Mouse (Mus musculus) midbrain, postnatal 0 days (tissue): ENCODE results near the gene Pigq. TPM values are rescaled to one million over a fixed set of nuclear protein-coding genes. Genes with fewer than 3 reads are reported as not detected.

Experiments
- ATAC-seq: fragments of 200-750 bp; cut with Nextera tagmentation; 2 replicates; pipeline ENCODE4 v1.8.0; 2017; ENCODE audit warnings: moderate number of reproducible peaks, mild to moderate bottlenecking, moderate TSS enrichment, moderate library complexity; ENCODE audit not compliant: low FRiP score
- DNase-seq: peaks from one replicate; pipeline ENCODE4 v3.0.0-alpha.2; 2015; ENCODE audit warnings: low spot score
- H3K27ac ChIP-seq: fragments of 300-500 bp; sonication (generic); 2 replicates; pipeline ENCODE4 v1.5.1; 2014; ENCODE audit warnings: low read depth, mild to moderate bottlenecking, low read length, mixed read lengths
- H3K27me3 ChIP-seq: fragments of 300-500 bp; sonication (generic); 2 replicates; pipeline ENCODE4 v1.6.1; 2014; ENCODE audit warnings: low read length, control low read depth, mixed read lengths; ENCODE audit not compliant: insufficient read depth
- H3K36me3 ChIP-seq: fragments of 300-500 bp; sonication (generic); 2 replicates; pipeline ENCODE4 v1.6.1; 2014; ENCODE audit warnings: low read length, control low read depth, mixed read lengths; ENCODE audit not compliant: insufficient read depth
- H3K4me1 ChIP-seq: fragments of 300-500 bp; sonication (generic); 2 replicates; pipeline ENCODE4 v1.6.1; 2014; ENCODE audit warnings: mild to moderate bottlenecking, control low read depth, antibody characterized with exemption, low read length, mixed read lengths; ENCODE audit not compliant: insufficient read depth
- H3K4me2 ChIP-seq: fragments of 300-500 bp; sonication (generic); 2 replicates; pipeline ENCODE4 v1.6.1; 2014; ENCODE audit warnings: low read depth, mild to moderate bottlenecking, low read length, mixed read lengths; ENCODE audit not compliant: poor library complexity, severe bottlenecking
- H3K4me3 ChIP-seq: fragments of 300-500 bp; sonication (generic); 2 replicates; pipeline ENCODE4 v1.5.1; 2014; ENCODE audit warnings: low read depth, mild to moderate bottlenecking, low read length, moderate library complexity
- H3K9ac ChIP-seq: fragments of 300-500 bp; sonication (generic); replicated peaks from 2 replicates; pipeline ENCODE4 v1.6.1; 2014; ENCODE audit warnings: mild to moderate bottlenecking, low read length, moderate library complexity, mixed read lengths; ENCODE audit not compliant: poor library complexity, severe bottlenecking
- H3K9me3 ChIP-seq: fragments of 300-500 bp; sonication (generic); 2 replicates; pipeline ENCODE4 v1.6.1; 2016; ENCODE audit warnings: low read length, control low read depth
- CTCF ChIP-seq: IDR thresholded peaks from 2 replicates; pipeline ENCODE4 v1.5.1; 2016; ENCODE audit warnings: antibody characterized with exemption, mild to moderate bottlenecking
- WGBS: fragments of 180-500 bp; shearing (Covaris S2); extraction: QIAGEN DNeasy Blood & Tissue Kit; methylation state at CpG from one replicate; pipeline ENCODE4 v1.1.7; 2014; 5-methylcytosine and 5-hydroxymethylcytosine counted together
- polyA plus RNA-seq: library from polyadenylated mRNA; unstranded; fragments of >200 nt; fragmentation: Nextera tagmentation; extraction: Ambion mirVana; gene quantifications from 2 replicates; pipeline ENCODE4 v1.2.1, GENCODE M21; 2015
- total RNA-seq: library from RNA; depleted of rRNA; stranded (reverse); fragments of >200 nt; gene quantifications from 2 replicates; pipeline ENCODE4 v1.2.3, GENCODE M21; 2014

The Pigq gene
- total and polyA plus RNA-seq, 2 experiments from 2014 or later, result 75.4 to 111 TPM

GRCm38 (mm10) chr17:25943769-25944168, 967 bp downstream of the Pigq start:
- Histone ChIP-seq H3K4me2 (no peak overlapping the region), H3K27ac (no peak overlapping the region), H3K9ac (no peak overlapping the region), H3K9me3 (no peaks in the 10 kb centered on the region), H3K4me3 (no peak overlapping the region), H3K4me1 (peaks cover 8% of the 10 kb centered on the region; the same call in 1 of the 2 replicates), H3K36me3 (no peaks in the 10 kb centered on the region), H3K27me3 (no peaks in the 10 kb centered on the region)
- no peak for DNase-seq
- TF ChIP-seq CTCF, result no peak
- 77% methylated on average over 9 of the region's 9 CpGs for WGBS
- ATAC-seq, result no peak

- Histone ChIP-seq H3K9me3 (no peaks in the 10 kb centered on the region), H3K36me3 (no peaks in the 10 kb centered on the region), H3K4me1 (peaks cover 8% of the 10 kb centered on the region; the same call in 1 of the 2 replicates), H3K27me3 (no peaks in the 10 kb centered on the region), H3K4me3 (no peak overlapping the region), H3K27ac (no peak overlapping the region), H3K9ac (no peak overlapping the region), H3K4me2 (no peak overlapping the region)
- no peak for DNase-seq
- TF ChIP-seq CTCF, result no peak
- 95% methylated on average over 3 of the region's 3 CpGs for WGBS
- no peak for ATAC-seq
Measured at GRCm38 (mm10) chr17:25943221-25943620, 1.5 kb downstream of the Pigq start.

- H3K36me3 ChIP-seq, result no peaks in the 10 kb centered on the region
- no peak overlapping the region for H3K4me2 ChIP-seq
- no peaks in the 10 kb centered on the region for H3K27me3 ChIP-seq
- ATAC-seq, result no peak
- no peak for TF ChIP-seq CTCF
- no peak for DNase-seq
- H3K27ac ChIP-seq, result no peak overlapping the region
- H3K9me3 ChIP-seq, result no peaks in the 10 kb centered on the region
- H3K4me1 ChIP-seq, result peaks cover 8% of the 10 kb centered on the region; the same call in 1 of the 2 replicates
- no peak overlapping the region for H3K9ac ChIP-seq
- no peak overlapping the region for H3K4me3 ChIP-seq
- WGBS, result 82% methylated on average over 2 of the region's 2 CpGs
Measured at GRCm38 (mm10) chr17:25942597-25943151, 2.1 kb downstream of the Pigq start.

GRCm38 (mm10) chr17:25941511-25942241, 3.1 kb downstream of the Pigq start:
- H3K27ac ChIP-seq, result peak overlapping the region; percentile 85
- peaks cover 8% of the 10 kb centered on the region; the same call in 1 of the 2 replicates for H3K4me1 ChIP-seq
- H3K4me3 ChIP-seq, result peak overlapping the region; percentile 77
- peaks cover 8% of the 10 kb centered on the region for H3K36me3 ChIP-seq
- peak overlapping the region; percentile 98 for H3K9ac ChIP-seq
- WGBS, result 4% methylated on average over 43 of the region's 54 CpGs
- no peaks in the 10 kb centered on the region for H3K27me3 ChIP-seq
- H3K9me3 ChIP-seq, result no peaks in the 10 kb centered on the region
- TF ChIP-seq CTCF, result no peak
- DNase-seq, result peak; percentile 71
- peak overlapping the region; percentile 77 for H3K4me2 ChIP-seq
- peak; percentile 68 for ATAC-seq

GRCm38 (mm10) chr17:25934526-25934925, 10.2 kb downstream of the Pigq start:
- DNase-seq, result no peak
- Histone ChIP-seq H3K27me3 (no peaks in the 10 kb centered on the region), H3K9me3 (no peaks in the 10 kb centered on the region), H3K4me3 (no peak overlapping the region), H3K4me2 (no peak overlapping the region), H3K36me3 (peaks cover 62% of the 10 kb centered on the region), H3K27ac (no peak overlapping the region), H3K9ac (no peak overlapping the region), H3K4me1 (no peaks in the 10 kb centered on the region)
- ATAC-seq, result no peak
- no peak for TF ChIP-seq CTCF
- WGBS, result 95% methylated on average over 1 of the region's 1 CpGs

GRCm38 (mm10) chr17:25925348-25925747, 19.4 kb downstream of the Pigq start:
- Histone ChIP-seq H3K27ac (no peak overlapping the region), H3K9me3 (no peaks in the 10 kb centered on the region), H3K9ac (no peak overlapping the region), H3K36me3 (peaks cover 27% of the 10 kb centered on the region), H3K4me2 (no peak overlapping the region), H3K27me3 (no peaks in the 10 kb centered on the region), H3K4me1 (no peaks in the 10 kb centered on the region), H3K4me3 (no peak overlapping the region)
- WGBS, result 74% methylated on average over 2 of the region's 2 CpGs
- DNase-seq (peak; percentile 44), ATAC-seq (no peak)
- no peak for TF ChIP-seq CTCF
